Mouse (Mus musculus): Measurements from ENCODE around the gene Rpl10-ps3. TPM values are rescaled to one million over a fixed set of nuclear protein-coding genes. Genes with fewer than 3 reads are reported as not detected.

Gene Rpl10-ps3
- polyA plus RNA-seq, 1 experiment from 2014 or later, result 134 TPM

- Histone ChIP-seq H3K4me3 (replicated peaks) (no peak overlapping the region), H3K9me3 (replicated peaks) (no peaks in the 10 kb centered on the region), H3K27ac (replicated peaks) (no peak overlapping the region), H3K9ac (replicated peaks) (no peak overlapping the region), H3K4me1 (peaks cover 27% of the 10 kb centered on the region), H3K27me3 (replicated peaks) (no peaks in the 10 kb centered on the region), H3K4me2 (no peak overlapping the region), H3K36me3 (no peaks in the 10 kb centered on the region)
- 79% methylated on average over 2 of the region's 2 CpGs for WGBS
- ATAC-seq (ENCODE audit: low FRiP score), result no peak
These were observed 39.7 kb downstream of the Rpl10-ps3 start for GRCm38 (mm10) chr9:50305046-50305445.

DNA sequence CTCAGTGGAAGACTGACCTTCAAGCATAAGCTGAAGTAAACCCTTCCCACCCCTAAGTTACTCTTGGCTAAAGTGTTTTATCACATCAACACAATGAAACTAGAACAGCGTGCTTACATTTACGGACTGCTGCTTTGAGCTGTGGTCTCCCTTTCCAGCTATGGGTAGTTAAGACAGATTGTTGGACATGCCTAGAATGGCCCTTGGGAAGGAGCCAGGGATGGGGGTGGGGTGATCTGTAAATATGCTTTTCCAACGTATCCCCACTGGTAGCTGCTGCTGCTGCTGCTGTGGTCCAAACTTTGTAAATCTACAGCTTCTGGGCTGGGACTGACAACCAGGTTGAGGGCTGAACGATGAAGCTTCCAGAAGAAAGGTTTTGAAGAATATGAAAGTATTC is 40.8 kb downstream of the Rpl10-ps3 start:
- Histone ChIP-seq H3K9ac (replicated peaks) (no peak overlapping the region), H3K36me3 (no peaks in the 10 kb centered on the region), H3K27ac (replicated peaks) (no peak overlapping the region), H3K4me2 (no peak overlapping the region), H3K4me3 (replicated peaks) (no peak overlapping the region), H3K9me3 (replicated peaks) (no peaks in the 10 kb centered on the region), H3K4me1 (peaks cover 27% of the 10 kb centered on the region), H3K27me3 (replicated peaks) (no peaks in the 10 kb centered on the region)
- ATAC-seq (ENCODE audit: low FRiP score), result no peak
- 58% methylated on average over 4 of the region's 4 CpGs for WGBS

DNA sequence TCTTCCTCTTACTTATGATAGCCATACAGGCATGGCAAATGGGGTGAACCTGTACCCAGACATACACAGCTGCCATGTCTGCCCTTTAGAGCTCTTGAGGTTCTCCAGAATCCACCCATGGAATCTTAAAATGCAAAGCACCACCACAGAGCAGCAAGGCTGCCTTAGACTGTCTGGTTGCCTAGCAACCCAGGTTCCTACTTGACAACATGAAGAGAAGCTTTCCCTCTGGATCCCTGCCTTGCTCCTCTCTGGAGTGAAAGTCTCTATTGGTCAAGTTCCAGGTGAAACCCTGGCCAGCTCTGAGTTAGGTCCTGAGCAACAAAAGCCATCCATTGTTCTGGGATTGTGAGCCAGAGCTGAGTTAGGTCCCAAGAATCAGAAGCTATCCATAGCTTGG is 43.0 kb downstream of the Rpl10-ps3 start:
- H3K27ac ChIP-seq (replicated peaks), result 0 out of 2 replicates have a peak overlapping the region, but pooled peaks have one; percentile 29
- H3K27me3 ChIP-seq (replicated peaks), result no peaks in the 10 kb centered on the region
- no peak overlapping the region for H3K4me2 ChIP-seq
- peak; percentile 43; the same call in 1 of the 2 replicates for ATAC-seq (ENCODE audit: low FRiP score)
- peaks cover 27% of the 10 kb centered on the region for H3K4me1 ChIP-seq
- H3K9ac ChIP-seq (replicated peaks), result no peak overlapping the region
- H3K4me3 ChIP-seq (replicated peaks), result no peak overlapping the region
- H3K36me3 ChIP-seq, result no peaks in the 10 kb centered on the region
- no peaks in the 10 kb centered on the region for H3K9me3 ChIP-seq (replicated peaks)

DNA sequence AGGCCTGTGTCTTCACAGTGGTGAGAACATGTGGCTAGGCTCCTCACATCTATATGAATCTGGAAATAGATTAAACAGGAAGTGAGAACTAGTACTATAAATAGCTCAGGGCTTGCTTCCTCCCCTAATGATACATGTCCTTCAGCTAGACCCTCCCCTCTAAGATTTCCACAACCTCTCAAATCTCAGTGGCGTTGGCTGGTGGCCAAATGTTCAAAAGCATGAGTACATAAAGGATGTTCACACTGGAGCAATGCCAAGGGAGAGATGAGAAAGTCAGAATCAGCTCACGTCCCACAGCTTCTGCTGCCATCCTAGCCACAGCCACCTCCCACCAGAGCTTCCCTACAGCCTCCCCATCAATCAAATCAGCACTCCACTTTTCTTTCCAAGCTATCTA is 46.4 kb downstream of the Rpl10-ps3 start:
- H3K36me3 ChIP-seq, result no peaks in the 10 kb centered on the region
- H3K9ac ChIP-seq (replicated peaks), result no peak overlapping the region
- ATAC-seq (ENCODE audit: low FRiP score), result no peak
- no peak overlapping the region for H3K4me3 ChIP-seq (replicated peaks)
- H3K9me3 ChIP-seq (replicated peaks), result no peaks in the 10 kb centered on the region
- no peak overlapping the region for H3K27ac ChIP-seq (replicated peaks)
- 56% methylated on average over 2 of the region's 2 CpGs for WGBS
- H3K4me1 ChIP-seq, result peaks cover 6% of the 10 kb centered on the region
- H3K4me2 ChIP-seq, result no peak overlapping the region
- H3K27me3 ChIP-seq (replicated peaks), result no peaks in the 10 kb centered on the region

Other genes with a start within 250 kb of the Rpl10-ps3 start
- 0.72 and 2.1 TPM in 2 replicates for gene Plet1, start 149.6 kb upstream of the Rpl10-ps3 start, polyA plus RNA-seq (2015; fragmentation: Nextera tagmentation; extraction: Ambion mirVana)
- 109 and 113 TPM in 2 replicates for gene Pts, start 183.8 kb upstream of the Rpl10-ps3 start, polyA plus RNA-seq (2015; fragmentation: Nextera tagmentation; extraction: Ambion mirVana)
- gene Il18, start 209.9 kb upstream of the Rpl10-ps3 start, polyA plus RNA-seq (2015; fragmentation: Nextera tagmentation; extraction: Ambion mirVana), result 16.8 and 18.2 TPM in 2 replicates
- gene Bco2, start 210.2 kb upstream of the Rpl10-ps3 start, polyA plus RNA-seq (2015; fragmentation: Nextera tagmentation; extraction: Ambion mirVana), result 0.15 and 0.41 TPM in 2 replicates
- 0.23 and 0.24 TPM in 2 replicates for gene Tex12, start 216.4 kb upstream of the Rpl10-ps3 start, polyA plus RNA-seq (2015; fragmentation: Nextera tagmentation; extraction: Ambion mirVana)

Data from neural tube, embryonic 15.5 days (tissue).